Mouse (Mus musculus) CD4-positive helper T cell, adult 2 months (primary cell): ENCODE results near the gene Acadvl.

Source experiments
- DNase-seq: peaks from one replicate; pipeline ENCODE4 v3.0.0-alpha.2; 2012; ENCODE audit warnings: low read depth, missing footprints, low spot score

Gene Acadvl

DNA sequence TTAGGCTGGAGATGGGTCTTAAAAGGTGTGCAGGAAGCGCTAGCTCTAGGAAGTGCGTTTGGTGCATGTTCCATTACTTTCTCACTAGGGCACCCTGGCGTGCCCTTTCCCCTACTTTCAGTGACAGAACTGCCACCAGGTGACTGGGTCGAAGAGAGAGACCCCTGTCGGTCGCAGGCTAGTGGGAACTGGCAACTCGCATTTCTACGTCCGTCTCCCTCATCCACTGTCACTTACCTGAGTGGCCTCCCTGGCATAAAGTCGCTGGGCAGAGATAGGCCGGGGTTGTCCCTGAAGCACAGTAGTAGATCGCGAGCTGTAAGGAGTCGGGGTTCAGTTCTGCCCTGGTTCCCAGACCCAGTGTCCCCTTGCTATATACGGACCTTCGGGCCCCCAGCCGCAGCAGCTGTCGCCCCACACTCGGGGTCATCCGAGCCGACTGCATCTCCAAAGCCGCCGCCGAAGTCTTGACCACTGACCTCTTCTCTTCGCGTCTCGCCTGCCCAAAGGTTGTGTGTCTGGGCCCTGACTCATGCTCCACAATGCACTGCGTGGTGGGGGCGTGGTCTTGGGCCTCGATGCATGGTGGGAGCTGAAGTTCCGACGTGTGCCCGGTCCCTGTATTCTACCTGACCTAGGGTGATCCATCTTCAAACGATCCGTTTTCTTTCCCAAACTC, at the start of gene Acadvl:
Gene Acadvl (minus strand): TSS at position 532 of the 679 bp plus-strand sequence.
- peak; percentile 80 for DNase-seq

DNA sequence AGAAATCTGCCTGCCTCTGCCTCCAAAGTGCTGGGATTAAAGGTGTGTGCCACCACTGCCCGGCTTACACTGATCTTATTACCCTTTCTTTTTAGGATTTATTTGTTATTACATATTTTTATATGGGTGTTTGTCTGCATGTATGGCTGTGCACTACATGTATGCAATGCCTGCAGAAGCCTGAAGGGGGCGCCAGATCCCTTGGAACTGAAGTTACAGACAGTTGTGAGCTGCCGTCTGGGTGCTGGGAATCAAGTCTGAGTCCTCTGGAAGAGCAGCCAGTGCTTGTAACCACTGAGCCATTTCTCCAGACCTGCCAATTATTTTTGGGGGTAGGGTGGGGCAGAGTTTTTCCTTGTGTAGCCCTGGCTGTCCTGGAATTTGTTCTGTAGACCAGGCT, 47.8 kb upstream of the Acadvl start:
- DNase-seq: no peak

GRCm38 (mm10) chr11:70059930-70060329, 44.7 kb upstream of the Acadvl start:
- DNase-seq: no peak

GRCm38 (mm10) chr11:70057805-70058204, 42.6 kb upstream of the Acadvl start:
- DNase-seq: no peak

DNA sequence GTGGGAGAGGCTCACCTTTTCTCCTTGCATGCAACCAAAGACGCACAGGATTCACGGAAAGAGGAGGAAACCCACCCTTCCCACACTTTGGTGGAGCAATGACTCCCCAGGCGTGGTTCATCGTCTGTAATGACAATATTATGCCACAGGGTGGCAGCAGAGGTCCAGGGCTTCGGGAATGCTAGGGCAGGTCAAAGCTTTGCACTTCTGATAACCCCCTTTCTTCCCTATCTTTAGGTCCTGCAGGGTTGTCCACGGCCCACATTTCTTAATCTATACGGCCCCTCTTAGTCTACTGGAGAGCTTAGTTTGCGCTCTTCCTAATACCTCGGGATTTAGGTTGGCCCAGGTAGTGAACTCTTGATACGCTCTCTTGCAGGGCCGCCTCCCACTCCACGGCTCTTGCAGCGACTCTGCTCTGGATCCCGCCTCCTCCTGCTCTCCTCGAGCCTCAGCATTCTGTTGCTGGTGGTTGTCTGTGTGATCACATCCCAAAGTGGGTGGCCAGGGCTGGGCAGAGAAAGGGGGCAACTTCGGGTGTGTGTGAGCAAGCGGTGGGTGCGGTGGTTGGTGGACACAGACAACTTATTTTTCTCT, 40.5 kb upstream of the Acadvl start:
- DNase-seq: peak; percentile 62

- no peak for DNase-seq
These were observed 38.8 kb upstream of the Acadvl start, which contains the start of gene Asgr1 for GRCm38 (mm10) chr11:70053898-70054570. Asgr1 (plus strand) TSS chr11:70054085.

DNA sequence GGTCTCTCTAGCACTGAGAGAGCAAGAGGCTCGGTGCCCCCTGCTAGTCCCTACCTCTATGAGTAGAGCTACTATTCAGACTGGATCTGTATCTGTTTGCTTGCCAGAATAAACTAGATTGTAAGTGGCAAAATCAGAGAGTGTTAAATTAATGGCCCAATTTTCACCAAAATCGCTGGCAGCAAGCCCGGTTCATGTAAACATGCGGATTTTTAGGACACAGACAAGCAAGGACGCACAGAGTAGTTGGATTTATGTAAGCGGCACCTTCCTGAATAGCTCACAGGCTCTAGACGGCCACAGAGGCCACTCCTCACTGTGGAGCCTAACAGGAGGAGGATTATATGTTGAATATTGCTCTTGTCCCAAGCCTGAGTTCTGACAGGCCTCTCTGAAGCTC, 37.9 kb upstream of the Acadvl start:
- no peak for DNase-seq

DNA sequence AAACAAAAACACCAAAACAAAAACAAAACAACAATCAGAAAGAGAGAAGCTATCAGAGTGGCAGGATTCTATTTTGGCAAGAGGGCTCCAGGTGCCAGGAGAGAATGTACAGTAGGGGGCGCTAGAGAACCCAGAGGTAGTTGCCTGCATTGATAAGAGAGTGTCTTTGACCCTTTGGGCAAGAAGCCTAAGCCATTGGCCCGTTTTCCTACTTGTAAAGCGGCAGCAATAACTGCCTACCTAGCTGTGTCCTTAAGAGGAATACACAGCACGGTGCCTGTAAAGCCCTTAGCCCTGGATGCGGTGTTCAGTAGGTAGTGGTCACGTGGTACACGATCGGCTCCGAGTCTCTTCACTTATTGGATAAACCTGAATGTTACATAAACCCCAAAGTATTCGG, 34.6 kb upstream of the Acadvl start:
- peak; percentile 19 for DNase-seq

DNA sequence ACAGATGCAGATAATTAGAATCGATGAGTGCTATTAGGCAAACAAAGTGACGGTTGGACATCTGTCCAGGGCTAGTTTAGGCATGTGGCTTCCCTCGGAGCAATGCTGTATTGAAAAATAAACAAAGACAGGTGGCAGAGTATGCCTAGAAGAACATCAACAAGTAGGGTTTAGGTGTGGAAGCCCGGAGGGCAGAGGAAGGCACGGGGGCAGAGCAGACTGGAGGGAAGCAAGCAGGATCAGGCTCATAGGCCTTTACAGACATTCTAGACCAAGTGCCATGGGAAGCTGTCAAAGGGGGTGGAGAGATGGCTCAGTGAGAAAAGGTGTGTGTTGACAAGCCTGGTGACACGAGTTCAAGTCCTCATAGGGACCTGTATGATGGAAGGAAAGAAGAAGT, 34.2 kb upstream of the Acadvl start:
- DNase-seq: no peak

- no peak for DNase-seq
These were observed 30.2 kb upstream of the Acadvl start for GRCm38 (mm10) chr11:70045435-70045834.

GRCm38 (mm10) chr11:70043665-70044064, 28.5 kb upstream of the Acadvl start:
- no peak for DNase-seq

DNA sequence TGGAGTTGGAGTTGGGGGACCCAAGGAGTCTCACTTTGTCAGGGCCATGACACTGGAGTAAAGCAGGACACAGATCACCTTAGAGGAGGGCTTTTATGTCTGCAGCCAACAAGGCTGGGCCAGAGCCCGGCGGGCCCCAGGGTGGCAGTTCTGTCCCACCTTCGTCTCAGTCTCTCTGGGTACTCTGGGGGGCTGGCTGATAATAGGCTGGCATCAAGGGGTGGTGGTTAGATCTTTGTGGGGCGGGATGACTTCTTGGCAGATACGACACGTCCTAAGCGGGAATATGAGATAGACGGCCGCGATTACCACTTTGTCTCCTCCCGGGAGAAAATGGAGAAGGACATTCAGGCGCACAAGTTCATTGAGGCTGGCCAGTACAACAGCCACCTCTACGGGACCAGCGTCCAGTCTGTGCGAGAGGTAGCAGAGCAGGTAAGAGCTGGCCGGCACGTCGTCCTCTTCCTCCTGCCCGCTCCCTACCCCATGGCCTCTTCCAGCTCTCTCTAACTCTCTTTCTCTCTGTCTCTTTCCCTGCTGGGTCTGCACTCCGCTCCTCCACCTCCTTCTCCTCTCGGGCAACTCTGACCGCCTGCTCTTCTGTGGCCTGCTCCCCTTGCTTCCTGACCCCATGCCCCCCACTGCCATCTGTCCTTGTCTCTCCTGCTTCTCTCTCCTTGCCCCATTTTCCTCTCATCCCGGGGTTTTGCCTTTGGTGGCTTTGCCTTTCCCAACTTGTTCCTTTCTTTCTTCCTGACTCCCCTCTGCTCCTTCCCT, 27.3 kb upstream of the Acadvl start:
- DNase-seq: no peak

GRCm38 (mm10) chr11:70040184-70040583, 25.0 kb upstream of the Acadvl start:
- no peak for DNase-seq

DNA sequence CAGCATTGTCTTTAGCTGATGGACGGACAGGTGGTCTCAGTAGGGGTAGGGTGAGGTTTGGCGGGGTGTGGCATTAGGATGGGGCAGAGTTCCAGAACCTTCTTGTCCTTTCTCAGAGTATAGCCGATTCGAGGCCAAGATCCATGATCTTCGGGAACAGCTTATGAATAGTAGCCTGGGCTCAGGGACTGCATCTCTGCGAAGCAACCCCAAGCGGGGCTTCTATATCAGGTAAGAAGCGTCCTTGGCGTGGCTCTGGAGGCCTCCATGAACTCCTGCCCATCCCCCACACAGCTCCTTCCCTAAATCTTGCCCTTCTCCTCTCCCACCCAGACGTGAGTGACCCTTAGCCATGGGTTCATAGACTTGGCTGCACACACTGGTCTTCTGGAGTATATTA, 24.4 kb upstream of the Acadvl start:
- no peak for DNase-seq

GRCm38 (mm10) chr11:70038174-70038573, 23.0 kb upstream of the Acadvl start:
- no peak for DNase-seq

DNA sequence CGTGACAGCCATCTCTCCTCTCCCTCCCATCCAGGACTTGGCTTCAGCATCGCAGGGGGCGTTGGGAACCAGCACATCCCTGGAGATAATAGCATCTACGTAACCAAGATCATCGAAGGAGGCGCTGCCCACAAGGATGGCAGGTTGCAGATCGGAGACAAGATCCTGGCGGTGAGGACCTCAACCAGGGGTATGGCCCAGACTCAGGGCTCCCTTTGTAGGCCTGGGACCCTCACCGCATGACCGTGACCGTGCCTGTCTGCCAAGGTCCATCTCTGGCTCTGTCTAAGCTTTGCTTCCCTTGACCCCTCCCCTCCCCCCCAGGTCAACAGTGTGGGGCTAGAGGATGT, 16.1 kb upstream of the Acadvl start:
- no peak for DNase-seq

- no peak for DNase-seq
These were observed 15.6 kb upstream of the Acadvl start for GRCm38 (mm10) chr11:70030651-70031320.

- no peak for DNase-seq
These were observed 14.8 kb upstream of the Acadvl start for GRCm38 (mm10) chr11:70029829-70030550.

DNA sequence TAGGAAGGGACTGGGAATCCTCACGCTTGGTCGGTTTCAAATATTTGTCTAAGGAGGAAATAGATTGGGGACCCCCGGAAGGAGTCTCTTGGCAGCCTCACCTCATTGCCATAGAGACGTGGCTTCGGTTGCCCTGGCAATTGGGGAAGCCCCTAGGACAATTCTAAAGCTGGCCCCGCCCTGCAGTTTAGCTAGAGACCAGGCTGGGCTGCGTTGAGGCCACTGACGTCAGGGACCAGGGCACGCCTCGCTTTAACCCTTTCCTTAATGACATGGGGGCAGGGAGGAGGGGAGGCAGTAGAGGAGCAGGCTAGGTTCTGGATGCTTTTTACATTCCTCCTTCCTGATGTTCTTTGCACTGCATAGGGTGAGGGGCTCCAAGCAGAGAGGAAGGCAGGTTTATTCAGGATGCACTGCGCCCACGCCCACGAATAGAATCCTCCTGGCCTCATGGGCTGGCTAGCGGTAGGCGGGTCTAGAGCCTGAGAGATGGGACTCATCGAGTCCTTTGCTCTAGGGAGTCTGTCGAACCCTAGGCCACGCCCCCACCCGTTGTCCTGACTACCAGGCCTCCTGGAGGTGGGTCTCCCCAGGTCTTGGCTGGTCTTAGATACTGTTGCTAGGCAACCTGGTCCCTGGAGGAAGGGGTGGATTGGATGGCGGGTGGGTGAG, 14.1 kb upstream of the Acadvl start:
- peak; percentile 92 for DNase-seq

- no peak for DNase-seq
These were observed 13.4 kb upstream of the Acadvl start for GRCm38 (mm10) chr11:70028401-70029129.
